Mouse (Mus musculus) intestine, embryonic 16.5 days (tissue): ENCODE measurements around the gene Adamts18. TPM values are rescaled to one million over a fixed set of nuclear protein-coding genes. Genes with fewer than 3 reads are reported as not detected.

Source experiments
- ATAC-seq: fragments of 200-750 bp; cut with Nextera tagmentation; 2 replicates; pipeline ENCODE4 v1.8.0; 2017; ENCODE audit warnings: moderate TSS enrichment, moderate library complexity
- H3K27ac ChIP-seq: fragments of 300-500 bp; sonication (generic); 2 replicates; pipeline ENCODE4 v1.5.1; 2014; ENCODE audit warnings: mild to moderate bottlenecking, low read length
- H3K27me3 ChIP-seq: fragments of 300-500 bp; sonication (generic); replicated peaks from 2 replicates; pipeline ENCODE4 v1.6.1; 2014; ENCODE audit warnings: low read length, control low read depth, mixed read lengths; ENCODE audit not compliant: control insufficient read depth, insufficient read depth
- H3K36me3 ChIP-seq: fragments of 300-500 bp; sonication (generic); 2 replicates; pipeline ENCODE4 v1.6.1; 2014; ENCODE audit warnings: low read length, control low read depth; ENCODE audit not compliant: control insufficient read depth, insufficient read depth
- H3K4me1 ChIP-seq: fragments of 300-500 bp; sonication (generic); 2 replicates; pipeline ENCODE4 v1.6.1; 2014; ENCODE audit warnings: low read length, control low read depth, mixed read lengths; ENCODE audit not compliant: control insufficient read depth, insufficient read depth
- H3K4me2 ChIP-seq: fragments of 300-500 bp; sonication (generic); 2 replicates; pipeline ENCODE4 v1.6.1; 2014; ENCODE audit warnings: low read depth, low read length, control low read depth
- H3K4me3 ChIP-seq: fragments of 300-500 bp; sonication (generic); 2 replicates; pipeline ENCODE4 v1.5.1; 2014; ENCODE audit warnings: mild to moderate bottlenecking, low read length
- H3K9ac ChIP-seq: fragments of 300-500 bp; sonication (generic); 2 replicates; pipeline ENCODE4 v1.6.1; 2014; ENCODE audit warnings: low read depth, low read length
- H3K9me3 ChIP-seq: fragments of 300-500 bp; sonication (generic); 2 replicates; pipeline ENCODE4 v1.6.1; 2016; ENCODE audit warnings: low read length, control low read depth; ENCODE audit not compliant: control insufficient read depth
- WGBS: fragments of 180-500 bp; shearing (Covaris S2); extraction: QIAGEN DNeasy Blood & Tissue Kit; methylation state at CpG from one replicate; pipeline ENCODE4 v1.1.7; 2014; 5-methylcytosine and 5-hydroxymethylcytosine counted together
- polyA plus RNA-seq: library from polyadenylated mRNA; unstranded; fragments of >200 nt; fragmentation: Nextera tagmentation; extraction: Ambion mirVana; gene quantifications from 2 replicates; pipeline ENCODE4 v1.2.1, GENCODE M21; 2015

Adamts18 gene
- polyA plus RNA-seq, 1 experiment from 2014 or later, result 0.15 TPM

- H3K4me3 ChIP-seq, result no peak overlapping the region
- H3K27ac ChIP-seq, result no peak overlapping the region
- H3K4me1 ChIP-seq, result no peaks in the 10 kb centered on the region
- no peaks in the 10 kb centered on the region for H3K36me3 ChIP-seq
- H3K9ac ChIP-seq, result no peak overlapping the region
- H3K4me2 ChIP-seq, result no peak overlapping the region
- no peaks in the 10 kb centered on the region for H3K9me3 ChIP-seq
- no peak for ATAC-seq
- H3K27me3 ChIP-seq, result no peaks in the 10 kb centered on the region
- WGBS, result 51% methylated on average over 2 of the region's 2 CpGs
Observed at GRCm38 (mm10) chr8:113781554-113781953, 67.0 kb downstream of the Adamts18 start.

GRCm38 (mm10) chr8:113775361-113775760 lies 73.2 kb downstream of the Adamts18 start:
- H3K9me3 ChIP-seq, result no peaks in the 10 kb centered on the region
- no peak overlapping the region for H3K27ac ChIP-seq
- ATAC-seq, result no peak
- no peak overlapping the region for H3K4me2 ChIP-seq
- 79% methylated on average over 6 of the region's 6 CpGs for whole genome bisulfite sequencing
- H3K4me1 ChIP-seq, result no peaks in the 10 kb centered on the region
- H3K4me3 ChIP-seq, result no peak overlapping the region
- H3K27me3 ChIP-seq, result no peaks in the 10 kb centered on the region
- H3K36me3 ChIP-seq, result no peaks in the 10 kb centered on the region
- H3K9ac ChIP-seq, result no peak overlapping the region

- Histone ChIP-seq H3K4me2 (no peak overlapping the region), H3K4me1 (no peaks in the 10 kb centered on the region), H3K27me3 (no peaks in the 10 kb centered on the region), H3K36me3 (no peaks in the 10 kb centered on the region), H3K9me3 (no peaks in the 10 kb centered on the region), H3K9ac (no peak overlapping the region), H3K4me3 (no peak overlapping the region), H3K27ac (no peak overlapping the region)
- no peak for ATAC-seq
- 63% methylated on average over 8 of the region's 8 CpGs for WGBS
Observed at GRCm38 (mm10) chr8:113768861-113769410, 79.6 kb downstream of the Adamts18 start.

- H3K4me3 ChIP-seq, result no peak overlapping the region
- no peaks in the 10 kb centered on the region for H3K27me3 ChIP-seq
- H3K27ac ChIP-seq, result no peak overlapping the region
- ATAC-seq, result no peak
- H3K9ac ChIP-seq, result no peak overlapping the region
- H3K4me1 ChIP-seq, result no peaks in the 10 kb centered on the region
- H3K36me3 ChIP-seq, result no peaks in the 10 kb centered on the region
- no peaks in the 10 kb centered on the region for H3K9me3 ChIP-seq
- WGBS, result 64% methylated on average over 4 of the region's 4 CpGs
- H3K4me2 ChIP-seq, result no peak overlapping the region
Observed at GRCm38 (mm10) chr8:113765121-113765520, 83.4 kb downstream of the Adamts18 start.

- Histone ChIP-seq H3K9me3 (no peaks in the 10 kb centered on the region), H3K4me3 (no peak overlapping the region), H3K27me3 (no peaks in the 10 kb centered on the region), H3K4me2 (no peak overlapping the region), H3K36me3 (no peaks in the 10 kb centered on the region), H3K4me1 (no peaks in the 10 kb centered on the region), H3K27ac (no peak overlapping the region), H3K9ac (no peak overlapping the region)
- no peak for ATAC-seq
- 32% methylated on average over 10 of the region's 10 CpGs for WGBS
Observed at GRCm38 (mm10) chr8:113763592-113764355, 84.8 kb downstream of the Adamts18 start.

GRCm38 (mm10) chr8:113762101-113762500 lies 86.4 kb downstream of the Adamts18 start:
- no peaks in the 10 kb centered on the region for H3K4me1 ChIP-seq
- no peak for ATAC-seq
- 45% methylated on average over 6 of the region's 6 CpGs for WGBS
- no peak overlapping the region for H3K27ac ChIP-seq
- H3K4me2 ChIP-seq, result no peak overlapping the region
- no peaks in the 10 kb centered on the region for H3K9me3 ChIP-seq
- no peaks in the 10 kb centered on the region for H3K36me3 ChIP-seq
- H3K4me3 ChIP-seq, result no peak overlapping the region
- no peak overlapping the region for H3K9ac ChIP-seq
- no peaks in the 10 kb centered on the region for H3K27me3 ChIP-seq

- no peaks in the 10 kb centered on the region for H3K36me3 ChIP-seq
- 24% methylated on average over 5 of the region's 5 CpGs for WGBS
- H3K27ac ChIP-seq, result no peak overlapping the region
- H3K4me1 ChIP-seq, result no peaks in the 10 kb centered on the region
- no peak overlapping the region for H3K9ac ChIP-seq
- ATAC-seq, result no peak
- no peak overlapping the region for H3K4me2 ChIP-seq
- H3K4me3 ChIP-seq, result no peak overlapping the region
- H3K9me3 ChIP-seq, result no peaks in the 10 kb centered on the region
- H3K27me3 ChIP-seq, result no peaks in the 10 kb centered on the region
Observed at GRCm38 (mm10) chr8:113755866-113756265, 92.7 kb downstream of the Adamts18 start.

GRCm38 (mm10) chr8:113753153-113753552 lies 95.4 kb downstream of the Adamts18 start:
- H3K9me3 ChIP-seq, result no peaks in the 10 kb centered on the region
- no peak for ATAC-seq
- H3K4me1 ChIP-seq, result no peaks in the 10 kb centered on the region
- H3K4me2 ChIP-seq, result no peak overlapping the region
- H3K9ac ChIP-seq, result no peak overlapping the region
- no peaks in the 10 kb centered on the region for H3K36me3 ChIP-seq
- no peak overlapping the region for H3K27ac ChIP-seq
- no peak overlapping the region for H3K4me3 ChIP-seq
- no peaks in the 10 kb centered on the region for H3K27me3 ChIP-seq
- WGBS, result 87% methylated on average over 2 of the region's 2 CpGs

- H3K36me3 ChIP-seq, result no peaks in the 10 kb centered on the region
- H3K27me3 ChIP-seq, result no peaks in the 10 kb centered on the region
- H3K27ac ChIP-seq, result no peak overlapping the region
- H3K4me3 ChIP-seq, result no peak overlapping the region
- H3K9ac ChIP-seq, result no peak overlapping the region
- no peaks in the 10 kb centered on the region for H3K4me1 ChIP-seq
- no peaks in the 10 kb centered on the region for H3K9me3 ChIP-seq
- no peak overlapping the region for H3K4me2 ChIP-seq
- no peak for ATAC-seq
- 81% methylated on average over 3 of the region's 3 CpGs for WGBS
Observed at GRCm38 (mm10) chr8:113752349-113752748, 96.2 kb downstream of the Adamts18 start.
